ENCODE assay signal across 12 mouse cellular contexts in the genomic region with DNA sequence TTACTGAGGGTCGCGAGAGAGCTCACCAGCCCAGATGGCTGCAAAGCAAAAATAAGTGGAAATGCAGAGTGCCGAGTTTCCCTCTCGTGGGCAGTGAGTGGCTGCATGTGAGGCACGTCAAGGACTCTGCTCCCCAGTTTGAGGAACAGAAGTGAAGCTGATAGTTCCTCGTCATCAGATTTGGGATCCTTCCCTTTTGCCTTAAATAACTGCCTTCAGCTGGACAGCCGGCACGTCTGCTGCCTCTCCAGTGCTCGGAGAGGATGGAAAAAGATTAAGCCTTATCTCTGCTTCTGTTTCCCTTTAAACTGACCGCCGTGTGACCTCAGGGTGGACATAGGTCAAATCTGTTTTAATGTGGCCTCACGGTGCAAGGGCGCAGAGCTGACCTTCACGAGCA. TPM values are rescaled to one million over a fixed set of nuclear protein-coding genes. Genes with fewer than 3 reads are reported as not detected.
DNase-seq lines count a peak whose midpoint lies in the region; ATAC-seq and TF ChIP-seq lines count a peak whose summit lies in the region.
"Had no signal": no experiment of that assay in that cellular context is flagged by ENCODE, and none has a peak within 500 bp of the region (broad histone marks: within the 10 kb centered on the region; RNA-seq: fewer than 3 reads in every experiment).

No protein-coding gene starts in this region.

- no peak overlapping the region for H3K4me3 ChIP-seq in gastrocnemius, adult 2 months
- H3K4me3 ChIP-seq in forebrain, embryonic 16.5 days (replicated peaks; ENCODE audit: low read length), result no peak overlapping the region
- H3K4me3 ChIP-seq: hindbrain, embryonic 15.5 days; limb, embryonic 12.5 days had no signal

- H3K4me2 ChIP-seq in forebrain, embryonic 16.5 days (ENCODE audit: low read length), result no peak overlapping the region
- H3K4me2 ChIP-seq: hindbrain, embryonic 15.5 days; limb, embryonic 12.5 days; midbrain, embryonic 11.5 days had no signal

- intact Hi-C loops in gastrocnemius, adult 2 months (cut with DNase I), result no loop called here
- intact Hi-C loops in heart, postnatal 25 days (cut with DNase I), result no loop called here

- H3K4me1 ChIP-seq in forebrain, embryonic 16.5 days (replicated peaks; ENCODE audit: control insufficient read depth, insufficient read depth, low read length), result 0 out of 2 replicates have a peak, but pooled peaks cover 5% of the 10 kb centered on the region

- no peaks in the 10 kb centered on the region for H3K27me3 ChIP-seq in forebrain, embryonic 16.5 days (replicated peaks; ENCODE audit: control insufficient read depth, insufficient read depth, low read length)
- H3K27me3 ChIP-seq: hindbrain, embryonic 15.5 days; limb, embryonic 12.5 days had no signal

- H3K27ac ChIP-seq in gastrocnemius, adult 2 months, result peak overlapping the region; percentile 12; the same call in 1 of the 2 replicates
- no peak overlapping the region for H3K27ac ChIP-seq in forebrain, embryonic 16.5 days (ENCODE audit: low read length)
- H3K27ac ChIP-seq: hindbrain, embryonic 15.5 days; limb, embryonic 12.5 days had no signal

- 88% methylated on average over 14 of the region's 14 CpGs for WGBS in forebrain, embryonic 16.5 days

- no peak; the same call in 1 of the 2 replicates for ATAC-seq in monocyte, adult 5-6 weeks (replicated peaks; ENCODE audit: insufficient number of reproducible peaks, low FRiP score, low TSS enrichment, poor library complexity, severe bottlenecking)
- ATAC-seq in forebrain, embryonic 16.5 days, result no peak

- no peak for TF ChIP-seq CTCF in gastrocnemius, adult 2 months (IDR thresholded peaks at IDR 0.05)

- no peak for DNase-seq in gastrocnemius, adult 2 months
- no peak for DNase-seq in gastrocnemius, adult 18-20 months (ENCODE audit: low spot score)
- peak; percentile 11 for DNase-seq in right cerebral cortex, adult 18-20 months
- DNase-seq in right cerebral cortex, postnatal 25 days, result no peak
- DNase-seq in heart, postnatal 25 days (ENCODE audit: low spot score), result peak; percentile 4
- no peak for DNase-seq in gastrocnemius, adult 8-10 months (ENCODE audit: low spot score in 2 of 2)
- DNase-seq: B cell, adult 2 months had no signal

- no peaks in the 10 kb centered on the region for H3K36me3 ChIP-seq in forebrain, embryonic 16.5 days (ENCODE audit: control insufficient read depth, insufficient read depth)
- H3K36me3 ChIP-seq: hindbrain, embryonic 15.5 days; limb, embryonic 12.5 days had no signal

- H3K9me3 ChIP-seq in forebrain, embryonic 16.5 days (ENCODE audit: control insufficient read depth, low read length), result no peaks in the 10 kb centered on the region
- H3K9me3 ChIP-seq: hindbrain, embryonic 15.5 days; limb, embryonic 12.5 days had no signal

- H3K9ac ChIP-seq in forebrain, embryonic 16.5 days (replicated peaks; ENCODE audit: low read depth, low read length), result no peak overlapping the region
- H3K9ac ChIP-seq: hindbrain, embryonic 15.5 days; limb, embryonic 12.5 days had no signal

RNA-seq across cellular contexts. Expression of a gene that starts 39.8 kb away (rescaled TPM):
- total RNA-seq in gastrocnemius, adult 2 months (2021), result 100 to 1,000 TPM; 236 to 397 TPM
- 100 to 1,000 TPM; 274 to 325 TPM for total RNA-seq in gastrocnemius, adult 18-20 months (2021)
- total RNA-seq in heart, postnatal 25 days (2021), result 100 to 1,000 TPM; 444 to 447 TPM
- total RNA-seq in monocyte, adult 5-6 weeks (2017), result 117 to 144 TPM (median 122 TPM) in 3 replicates
- total RNA-seq in gastrocnemius, adult 8-10 months (2022), result 100 to 1,000 TPM; 249 to 283 (median 262) TPM
- polyA plus RNA-seq in forebrain, embryonic 16.5 days (2015; fragmentation: Nextera tagmentation; extraction: Ambion mirVana), result 37.6 and 43.6 TPM in 2 replicates

Comparison
In these comparisons a context has a peak if more than half of its experiments do, and no peak if none do; other contexts are left out.
1. DNase-seq: peak in right cerebral cortex, adult 18-20 months (single experiment) and heart, postnatal 25 days (single experiment); none in gastrocnemius, adult 2 months (single experiment), gastrocnemius, adult 18-20 months (single experiment), right cerebral cortex, postnatal 25 days (single experiment) and gastrocnemius, adult 8-10 months (0 of 2).